Mouse (Mus musculus): Measurements from ENCODE around the gene Zfp277. TPM values are rescaled to one million over a fixed set of nuclear protein-coding genes. Genes with fewer than 3 reads are reported as not detected.

Gene Zfp277
- total RNA-seq, 1 experiment from 2014 or later: 28.4 TPM

- ATAC-seq (ENCODE audit: extremely low read depth, insufficient number of reproducible peaks, low FRiP score, poor library complexity, severe bottlenecking): no peak
Observed at GRCm38 (mm10) chr12:40446450-40447381, 1.0 kb upstream of the Zfp277 start.

- ATAC-seq (ENCODE audit: extremely low read depth, insufficient number of reproducible peaks, low FRiP score, poor library complexity, severe bottlenecking): no peak
Observed at GRCm38 (mm10) chr12:40445206-40445605, 496 bp downstream of the Zfp277 start.

- no peak for ATAC-seq (ENCODE audit: extremely low read depth, insufficient number of reproducible peaks, low FRiP score, poor library complexity, severe bottlenecking)
Observed at GRCm38 (mm10) chr12:40438049-40438448, 7.7 kb downstream of the Zfp277 start.

GRCm38 (mm10) chr12:40434101-40434500 lies 11.6 kb downstream of the Zfp277 start:
- no peak for ATAC-seq (ENCODE audit: extremely low read depth, insufficient number of reproducible peaks, low FRiP score, poor library complexity, severe bottlenecking)

GRCm38 (mm10) chr12:40431075-40431474 lies 14.6 kb downstream of the Zfp277 start:
- ATAC-seq (ENCODE audit: extremely low read depth, insufficient number of reproducible peaks, low FRiP score, poor library complexity, severe bottlenecking): no peak

GRCm38 (mm10) chr12:40429976-40430375 lies 15.7 kb downstream of the Zfp277 start:
- no peak for ATAC-seq (ENCODE audit: extremely low read depth, insufficient number of reproducible peaks, low FRiP score, poor library complexity, severe bottlenecking)

GRCm38 (mm10) chr12:40427606-40428005 lies 18.1 kb downstream of the Zfp277 start:
- no peak for ATAC-seq (ENCODE audit: extremely low read depth, insufficient number of reproducible peaks, low FRiP score, poor library complexity, severe bottlenecking)

GRCm38 (mm10) chr12:40424991-40425390 lies 20.7 kb downstream of the Zfp277 start:
- no peak for ATAC-seq (ENCODE audit: extremely low read depth, insufficient number of reproducible peaks, low FRiP score, poor library complexity, severe bottlenecking)

GRCm38 (mm10) chr12:40417257-40417656 lies 28.4 kb downstream of the Zfp277 start:
- ATAC-seq (ENCODE audit: extremely low read depth, insufficient number of reproducible peaks, low FRiP score, poor library complexity, severe bottlenecking): no peak

GRCm38 (mm10) chr12:40415312-40415925 lies 30.3 kb downstream of the Zfp277 start:
- no peak for ATAC-seq (ENCODE audit: extremely low read depth, insufficient number of reproducible peaks, low FRiP score, poor library complexity, severe bottlenecking)

GRCm38 (mm10) chr12:40414682-40415311 lies 30.9 kb downstream of the Zfp277 start:
- no peak for ATAC-seq (ENCODE audit: extremely low read depth, insufficient number of reproducible peaks, low FRiP score, poor library complexity, severe bottlenecking)

GRCm38 (mm10) chr12:40399812-40400211 lies 45.9 kb downstream of the Zfp277 start:
- ATAC-seq (ENCODE audit: extremely low read depth, insufficient number of reproducible peaks, low FRiP score, poor library complexity, severe bottlenecking): no peak

- ATAC-seq (ENCODE audit: extremely low read depth, insufficient number of reproducible peaks, low FRiP score, poor library complexity, severe bottlenecking): no peak
Observed at GRCm38 (mm10) chr12:40399386-40399785, 46.3 kb downstream of the Zfp277 start.

- no peak for ATAC-seq (ENCODE audit: extremely low read depth, insufficient number of reproducible peaks, low FRiP score, poor library complexity, severe bottlenecking)
Observed at GRCm38 (mm10) chr12:40398916-40399315, 46.8 kb downstream of the Zfp277 start.

- ATAC-seq (ENCODE audit: extremely low read depth, insufficient number of reproducible peaks, low FRiP score, poor library complexity, severe bottlenecking): no peak
Observed at GRCm38 (mm10) chr12:40392869-40393268, 52.8 kb downstream of the Zfp277 start.

GRCm38 (mm10) chr12:40391262-40391661 lies 54.4 kb downstream of the Zfp277 start:
- no peak for ATAC-seq (ENCODE audit: extremely low read depth, insufficient number of reproducible peaks, low FRiP score, poor library complexity, severe bottlenecking)

- no peak for ATAC-seq (ENCODE audit: extremely low read depth, insufficient number of reproducible peaks, low FRiP score, poor library complexity, severe bottlenecking)
Observed at GRCm38 (mm10) chr12:40387786-40388185, 57.9 kb downstream of the Zfp277 start.

GRCm38 (mm10) chr12:40385301-40385700 lies 60.4 kb downstream of the Zfp277 start:
- ATAC-seq (ENCODE audit: extremely low read depth, insufficient number of reproducible peaks, low FRiP score, poor library complexity, severe bottlenecking): no peak

- no peak for ATAC-seq (ENCODE audit: extremely low read depth, insufficient number of reproducible peaks, low FRiP score, poor library complexity, severe bottlenecking)
Observed at GRCm38 (mm10) chr12:40383718-40384117, 62.0 kb downstream of the Zfp277 start.

- no peak for ATAC-seq (ENCODE audit: extremely low read depth, insufficient number of reproducible peaks, low FRiP score, poor library complexity, severe bottlenecking)
Observed at GRCm38 (mm10) chr12:40382539-40382938, 63.2 kb downstream of the Zfp277 start.
